Mouse (Mus musculus) stomach, postnatal 0 days (tissue): ENCODE measurements around the gene Wsb1. TPM values are rescaled to one million over a fixed set of nuclear protein-coding genes. Genes with fewer than 3 reads are reported as not detected.
A peak's percentile ranks its signal among the peaks of the same experiment; 100 is the strongest.

Source experiments
- ATAC-seq: fragments of 200-750 bp; cut with Nextera tagmentation; 2 replicates; pipeline ENCODE4 v1.8.0; 2017; ENCODE audit not compliant: low FRiP score, low TSS enrichment
- DNase-seq: peaks from one replicate; pipeline ENCODE4 v3.0.0-alpha.2; 2016; ENCODE audit warnings: low spot score
- H3K27ac ChIP-seq: fragments of 300-500 bp; sonication (generic); replicated peaks from 2 replicates; pipeline ENCODE4 v1.5.1; 2014; ENCODE audit warnings: mild to moderate bottlenecking, control low read depth
- H3K27me3 ChIP-seq: fragments of 300-500 bp; sonication (generic); 2 replicates; pipeline ENCODE4 v1.6.1; 2014; ENCODE audit warnings: low read length; ENCODE audit not compliant: control insufficient read depth, insufficient read depth
- H3K36me3 ChIP-seq: fragments of 300-500 bp; sonication (generic); 2 replicates; pipeline ENCODE4 v1.6.1; 2014; ENCODE audit warnings: low read length, mixed read lengths; ENCODE audit not compliant: control insufficient read depth, insufficient read depth
- H3K4me1 ChIP-seq: fragments of 300-500 bp; sonication (generic); replicated peaks from 2 replicates; pipeline ENCODE4 v1.6.1; 2014; ENCODE audit warnings: antibody characterized with exemption; ENCODE audit not compliant: control insufficient read depth, insufficient read depth
- H3K4me2 ChIP-seq: fragments of 300-500 bp; sonication (generic); replicated peaks from 2 replicates; pipeline ENCODE4 v1.6.1; 2014; ENCODE audit warnings: low read depth, mild to moderate bottlenecking, control low read depth, moderate library complexity
- H3K4me3 ChIP-seq: fragments of 300-500 bp; sonication (generic); 2 replicates; pipeline ENCODE4 v1.5.1; 2014; ENCODE audit warnings: low read depth, low read length, control low read depth
- H3K9ac ChIP-seq: fragments of 300-500 bp; sonication (generic); 2 replicates; pipeline ENCODE4 v1.6.1; 2014; ENCODE audit warnings: mild to moderate bottlenecking, low read length, control low read depth, mixed read lengths
- H3K9me3 ChIP-seq: fragments of 300-500 bp; sonication (generic); 2 replicates; pipeline ENCODE4 v1.6.1; 2016; ENCODE audit warnings: low read length; ENCODE audit not compliant: control insufficient read depth
- CTCF ChIP-seq: IDR thresholded peaks from 2 replicates; pipeline ENCODE4 v1.5.1; 2016; ENCODE audit warnings: antibody characterized with exemption, low read depth, mild to moderate bottlenecking, moderate library complexity
- EP300 ChIP-seq: optimal IDR thresholded peaks from 2 replicates; pipeline ENCODE3; 2016; ENCODE audit warnings: antibody characterized with exemption
- WGBS: fragments of 180-500 bp; shearing (Covaris S2); extraction: QIAGEN DNeasy Blood & Tissue Kit; methylation state at CpG from one replicate; pipeline ENCODE4 v1.1.7; 2014; 5-methylcytosine and 5-hydroxymethylcytosine counted together
- polyA plus RNA-seq: library from polyadenylated mRNA; unstranded; fragments of >200 nt; fragmentation: Nextera tagmentation; extraction: Ambion mirVana; gene quantifications from 2 replicates; pipeline ENCODE4 v1.2.1, GENCODE M21; 2015

The Wsb1 gene
- polyA plus RNA-seq, 1 experiment from 2014 or later: 53.6 TPM

- TF ChIP-seq EP300: no peak
- no peak for TF ChIP-seq CTCF
- Histone ChIP-seq H3K4me1 (no peaks in the 10 kb centered on the region), H3K27me3 (no peaks in the 10 kb centered on the region), H3K9me3 (no peaks in the 10 kb centered on the region), H3K4me3 (no peak overlapping the region), H3K36me3 (no peaks in the 10 kb centered on the region), H3K27ac (no peak overlapping the region), H3K4me2 (no peak overlapping the region), H3K9ac (no peak overlapping the region)
- ATAC-seq: no peak
- WGBS: 49% methylated on average over 5 of the region's 5 CpGs
- no peak for DNase-seq
These were observed 45.4 kb downstream of the Wsb1 start for GRCm38 (mm10) chr11:79209113-79209512.

DNA sequence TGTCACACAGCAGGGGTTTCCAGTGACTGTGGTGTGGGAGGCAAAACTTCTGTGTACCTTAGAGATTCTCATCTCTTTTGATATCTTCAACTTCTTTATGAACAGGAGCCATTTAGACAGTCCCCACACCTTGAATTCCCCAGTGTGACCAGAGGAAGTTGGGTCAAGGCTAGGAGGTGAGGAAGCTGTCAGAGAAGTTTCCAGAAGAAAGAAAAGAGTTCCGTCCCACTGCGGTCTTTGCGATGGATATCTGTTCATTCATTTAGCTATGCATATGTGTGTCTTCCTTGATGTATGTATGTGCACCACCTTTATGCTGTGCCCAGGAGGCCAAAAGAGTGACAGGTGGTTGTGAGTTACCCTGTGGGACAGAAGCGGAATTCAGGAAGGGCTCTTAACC, 46.0 kb downstream of the Wsb1 start:
- H3K9ac ChIP-seq: no peak overlapping the region
- DNase-seq (no peak), ATAC-seq (no peak)
- 95% methylated on average over 4 of the region's 4 CpGs for WGBS
- no peaks in the 10 kb centered on the region for H3K27me3 ChIP-seq
- no peaks in the 10 kb centered on the region for H3K9me3 ChIP-seq
- no peak overlapping the region for H3K4me2 ChIP-seq
- H3K27ac ChIP-seq: no peak overlapping the region
- no peaks in the 10 kb centered on the region for H3K4me1 ChIP-seq
- H3K4me3 ChIP-seq: no peak overlapping the region
- no peaks in the 10 kb centered on the region for H3K36me3 ChIP-seq
- TF ChIP-seq EP300 (no peak), CTCF (no peak)

DNA sequence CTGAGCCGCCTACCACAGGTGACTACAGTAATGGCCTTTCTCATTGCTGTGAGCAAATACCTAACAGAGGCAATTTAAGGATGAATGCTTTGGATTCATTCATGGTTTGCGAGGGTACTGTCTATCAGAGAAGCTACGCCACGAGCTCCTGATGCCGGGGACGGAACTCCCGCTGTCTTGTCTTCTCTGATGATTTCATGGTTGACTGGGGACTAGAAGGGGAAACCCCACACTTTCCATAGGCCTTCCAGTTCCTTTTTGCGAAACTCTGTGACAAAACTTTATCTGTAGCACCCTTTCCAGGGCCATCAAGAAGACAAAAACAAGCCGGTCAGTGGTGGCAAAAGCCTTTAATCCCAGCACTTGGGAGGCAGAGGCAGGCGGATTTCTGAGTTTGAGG, 46.8 kb downstream of the Wsb1 start:
- no peak for DNase-seq
- Histone ChIP-seq H3K4me2 (no peak overlapping the region), H3K27ac (no peak overlapping the region), H3K9me3 (no peaks in the 10 kb centered on the region), H3K9ac (no peak overlapping the region), H3K36me3 (no peaks in the 10 kb centered on the region), H3K27me3 (no peaks in the 10 kb centered on the region), H3K4me1 (no peaks in the 10 kb centered on the region), H3K4me3 (no peak overlapping the region)
- ATAC-seq: no peak
- WGBS: 94% methylated on average over 10 of the region's 10 CpGs
- no peak for TF ChIP-seq EP300
- no peak for TF ChIP-seq CTCF

DNA sequence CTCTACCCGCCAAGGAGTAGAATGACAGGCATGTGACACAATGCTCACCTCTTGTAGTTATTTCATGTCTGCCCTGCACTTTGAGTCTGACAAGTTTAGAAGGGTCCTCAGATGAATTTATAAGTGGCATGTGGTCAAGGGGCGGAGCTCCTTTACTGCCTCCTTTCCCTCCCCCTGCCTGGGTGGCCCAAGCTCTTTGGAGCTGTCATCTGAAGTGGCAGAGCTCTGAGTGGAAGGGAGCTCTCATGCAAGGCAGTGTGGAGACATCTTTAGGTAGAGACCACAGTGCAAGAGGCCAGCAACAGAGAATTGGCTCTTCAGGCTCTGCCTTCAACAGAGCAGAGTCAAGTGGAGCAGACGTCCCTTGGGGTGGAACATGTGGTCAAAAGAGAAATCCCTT, 50.0 kb downstream of the Wsb1 start:
- no peaks in the 10 kb centered on the region for H3K27me3 ChIP-seq
- TF ChIP-seq EP300: no peak
- no peak for TF ChIP-seq CTCF
- no peaks in the 10 kb centered on the region for H3K4me1 ChIP-seq
- no peak overlapping the region for H3K4me2 ChIP-seq
- no peak overlapping the region for H3K4me3 ChIP-seq
- ATAC-seq (no peak), DNase-seq (no peak)
- H3K36me3 ChIP-seq: no peaks in the 10 kb centered on the region
- no peak overlapping the region for H3K9ac ChIP-seq
- no peak overlapping the region for H3K27ac ChIP-seq
- WGBS: 82% methylated on average over 3 of the region's 3 CpGs
- H3K9me3 ChIP-seq: no peaks in the 10 kb centered on the region

GRCm38 (mm10) chr11:79200502-79200901, 54.0 kb downstream of the Wsb1 start:
- Histone ChIP-seq H3K27me3 (no peaks in the 10 kb centered on the region), H3K4me3 (no peak overlapping the region), H3K27ac (peak overlapping the region; percentile 45), H3K9ac (no peak overlapping the region), H3K4me1 (no peaks in the 10 kb centered on the region), H3K9me3 (no peaks in the 10 kb centered on the region), H3K36me3 (no peaks in the 10 kb centered on the region), H3K4me2 (no peak overlapping the region)
- WGBS: 24% methylated on average over 7 of the region's 7 CpGs
- TF ChIP-seq CTCF (no peak), EP300 (no peak)
- peak; percentile 39; the same call in 1 of the 2 replicates for ATAC-seq
- DNase-seq: peak; percentile 18

- no peak overlapping the region for H3K4me3 ChIP-seq
- WGBS: 73% methylated on average over 4 of the region's 4 CpGs
- no peaks in the 10 kb centered on the region for H3K9me3 ChIP-seq
- H3K36me3 ChIP-seq: no peaks in the 10 kb centered on the region
- no peak overlapping the region for H3K27ac ChIP-seq
- H3K4me2 ChIP-seq: no peak overlapping the region
- ATAC-seq (no peak), DNase-seq (no peak)
- TF ChIP-seq EP300 (no peak), CTCF (no peak)
- H3K27me3 ChIP-seq: no peaks in the 10 kb centered on the region
- no peak overlapping the region for H3K9ac ChIP-seq
- no peaks in the 10 kb centered on the region for H3K4me1 ChIP-seq
These were observed 55.9 kb downstream of the Wsb1 start for GRCm38 (mm10) chr11:79198562-79198961.

DNA sequence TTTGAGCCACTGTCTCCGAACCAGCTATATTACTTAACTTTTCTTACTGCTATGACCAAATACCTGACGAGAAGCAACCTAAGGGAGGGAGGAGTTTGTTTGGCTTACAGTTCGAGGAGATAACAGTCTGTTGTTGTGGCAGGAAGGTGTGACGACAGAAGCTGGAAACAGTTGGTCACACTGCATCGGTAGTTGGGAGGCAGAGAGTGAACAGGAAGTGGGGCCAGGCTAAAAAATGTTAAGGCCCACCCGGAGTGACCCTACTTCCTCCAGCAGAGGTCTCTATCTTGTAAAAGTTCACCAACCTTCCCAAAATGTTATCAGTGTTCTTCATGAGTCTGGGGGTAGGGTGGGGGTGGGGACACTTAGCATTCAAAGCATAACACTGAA, 56.6 kb downstream of the Wsb1 start:
- no peak overlapping the region for H3K4me2 ChIP-seq
- H3K27me3 ChIP-seq: no peaks in the 10 kb centered on the region
- WGBS: 69% methylated on average over 6 of the region's 6 CpGs
- ATAC-seq: no peak
- H3K9ac ChIP-seq: no peak overlapping the region
- no peak for DNase-seq
- no peak overlapping the region for H3K27ac ChIP-seq
- no peaks in the 10 kb centered on the region for H3K9me3 ChIP-seq
- H3K4me1 ChIP-seq: no peaks in the 10 kb centered on the region
- no peak for TF ChIP-seq EP300
- TF ChIP-seq CTCF: no peak
- no peaks in the 10 kb centered on the region for H3K36me3 ChIP-seq
- no peak overlapping the region for H3K4me3 ChIP-seq
